Mouse (Mus musculus): ENCODE measurements around the gene Olfml2a. TPM values are rescaled to one million over a fixed set of nuclear protein-coding genes. Genes with fewer than 3 reads are reported as not detected.

The Olfml2a gene
- total and polyA plus RNA-seq, 3 experiments, result 0.05 TPM; not detected in 2

DNA sequence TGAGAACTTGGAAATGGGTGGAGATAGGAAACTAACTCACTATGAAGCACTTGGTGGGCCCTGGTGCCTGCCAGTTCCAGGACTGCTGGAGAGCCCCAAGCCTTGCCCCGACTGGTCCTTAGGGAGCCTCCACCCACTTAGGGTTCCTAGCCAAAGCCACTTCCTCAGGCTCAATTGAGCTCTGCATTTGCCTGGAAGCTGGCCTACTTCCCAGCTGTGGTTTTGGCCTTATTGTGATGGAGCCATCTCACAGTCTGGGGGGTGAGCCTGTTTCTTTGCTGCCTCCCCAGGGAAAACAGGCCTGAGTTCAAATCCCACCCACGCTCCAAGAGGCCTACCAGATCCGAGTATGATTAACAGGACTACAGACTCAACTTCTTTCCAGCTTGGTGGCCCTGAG lies 54.8 kb downstream of the Olfml2a start:
- Histone ChIP-seq H3K4me3 (ENCODE audit: low read depth, low read length) (no peak overlapping the region), H3K9me3 (replicated peaks) (peaks cover 9% of the 10 kb centered on the region), H3K36me3 (replicated peaks) (no peaks in the 10 kb centered on the region), H3K4me1 (ENCODE audit: insufficient read depth, low read depth, low read length) (peaks cover 8% of the 10 kb centered on the region), H3K27me3 (ENCODE audit: insufficient read depth, low read length) (peaks cover 24% of the 10 kb centered on the region)
- no peak for TF ChIP-seq TAL1 (conservative IDR thresholded peaks at IDR 0.05; ENCODE audit: low read depth, low read length)
- TF ChIP-seq POLR2AphosphoS5 (IDR thresholded peaks at IDR 0.05; ENCODE audit: insufficient replicate concordance, low read depth, low read length), result no peak
- no peak for TF ChIP-seq CTCF (IDR thresholded peaks at IDR 0.05; ENCODE audit: low read depth, low read length)
- TF ChIP-seq GATA2 (IDR thresholded peaks at IDR 0.05; ENCODE audit: borderline replicate concordance, low read depth, low read length), result no peak
- TF ChIP-seq GATA1 (IDR thresholded peaks at IDR 0.05; ENCODE audit: borderline replicate concordance, low read length), result no peak
- ATAC-seq (ENCODE audit: extremely low read depth, insufficient number of reproducible peaks, low FRiP score, poor library complexity, severe bottlenecking) (no peak), DNase-seq (ENCODE audit: low spot score) (no peak)

DNA sequence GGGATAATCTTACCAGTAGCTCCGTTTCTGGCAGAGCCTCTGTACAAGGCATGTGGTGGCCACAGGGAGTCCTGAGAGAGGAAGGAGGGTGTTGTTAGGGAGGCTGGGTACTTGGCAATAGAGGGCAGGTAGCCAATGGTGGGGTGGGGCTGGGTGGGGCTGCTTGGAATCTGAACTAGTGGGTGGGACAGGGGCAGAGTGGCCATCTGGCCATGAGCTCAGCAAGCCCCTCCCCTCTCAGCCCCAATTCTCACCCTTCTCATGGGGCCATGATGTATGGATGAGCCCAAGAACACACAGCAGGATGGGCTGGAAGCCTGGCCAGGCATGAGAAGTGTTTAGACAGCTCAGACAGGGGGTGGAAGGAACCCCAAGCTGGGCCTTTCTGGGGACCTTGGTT lies 55.6 kb downstream of the Olfml2a start:
- no peaks in the 10 kb centered on the region for H3K36me3 ChIP-seq (replicated peaks)
- ATAC-seq (ENCODE audit: extremely low read depth, insufficient number of reproducible peaks, low FRiP score, poor library complexity, severe bottlenecking), result no peak
- no peak for DNase-seq (ENCODE audit: low spot score)
- no peak overlapping the region for H3K4me3 ChIP-seq (ENCODE audit: low read depth, low read length)
- peaks cover 25% of the 10 kb centered on the region for H3K27me3 ChIP-seq (ENCODE audit: insufficient read depth, low read length)
- TF ChIP-seq POLR2AphosphoS5 (IDR thresholded peaks at IDR 0.05; ENCODE audit: insufficient replicate concordance, low read depth, low read length), result no peak
- TF ChIP-seq GATA2 (IDR thresholded peaks at IDR 0.05; ENCODE audit: borderline replicate concordance, low read depth, low read length), result no peak
- no peak for TF ChIP-seq TAL1 (conservative IDR thresholded peaks at IDR 0.05; ENCODE audit: low read depth, low read length)
- no peak for TF ChIP-seq CTCF (IDR thresholded peaks at IDR 0.05; ENCODE audit: low read depth, low read length)
- TF ChIP-seq GATA1 (IDR thresholded peaks at IDR 0.05; ENCODE audit: borderline replicate concordance, low read length), result no peak
- H3K9me3 ChIP-seq (replicated peaks), result peaks cover 9% of the 10 kb centered on the region
- H3K4me1 ChIP-seq (ENCODE audit: insufficient read depth, low read depth, low read length), result peaks cover 12% of the 10 kb centered on the region

DNA sequence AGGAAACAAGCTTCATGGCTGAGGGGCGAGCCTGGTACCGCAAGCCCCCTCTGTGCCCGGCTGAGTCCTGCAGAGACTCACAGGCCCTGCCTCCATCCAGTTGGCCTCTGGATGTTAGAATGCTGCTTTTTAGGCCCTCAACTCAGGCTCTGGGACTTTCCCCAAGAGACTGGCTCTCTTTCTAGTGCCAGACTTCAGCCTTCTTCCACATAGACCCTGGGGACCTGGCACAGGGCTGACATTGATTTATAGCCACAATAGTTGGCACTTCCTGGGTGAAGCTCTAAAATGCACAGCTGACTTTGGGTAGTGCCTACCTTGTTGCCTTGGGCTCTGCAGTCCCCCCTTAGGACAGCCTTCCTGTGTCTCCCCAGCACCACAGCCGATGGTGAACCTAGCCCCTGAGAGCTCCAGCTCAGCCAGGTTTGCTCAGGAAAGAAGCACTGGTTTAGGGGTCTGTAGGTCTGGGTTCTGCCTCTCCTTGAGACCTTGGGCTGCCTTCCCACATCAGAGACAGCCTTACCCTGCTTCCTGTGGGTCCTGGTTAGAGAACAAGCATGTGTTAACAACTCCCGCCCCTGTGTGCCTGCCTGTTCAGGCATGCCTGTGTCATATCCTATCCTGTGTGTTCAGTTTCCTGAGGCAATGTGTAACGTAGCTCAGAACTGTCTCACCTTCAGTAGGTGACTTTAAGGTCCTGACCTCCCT lies 56.2 kb downstream of the Olfml2a start:
- no peak for DNase-seq (ENCODE audit: low spot score)
- H3K4me3 ChIP-seq (ENCODE audit: low read depth, low read length), result no peak overlapping the region
- TF ChIP-seq GATA1 (IDR thresholded peaks at IDR 0.05; ENCODE audit: borderline replicate concordance, low read length), result no peak
- TF ChIP-seq CTCF (IDR thresholded peaks at IDR 0.05; ENCODE audit: low read depth, low read length), result no peak
- no peak for TF ChIP-seq POLR2AphosphoS5 (IDR thresholded peaks at IDR 0.05; ENCODE audit: insufficient replicate concordance, low read depth, low read length)
- no peak for TF ChIP-seq GATA2 (IDR thresholded peaks at IDR 0.05; ENCODE audit: borderline replicate concordance, low read depth, low read length)
- peaks cover 25% of the 10 kb centered on the region for H3K27me3 ChIP-seq (ENCODE audit: insufficient read depth, low read length)
- no peak for ATAC-seq (ENCODE audit: extremely low read depth, insufficient number of reproducible peaks, low FRiP score, poor library complexity, severe bottlenecking)
- peaks cover 9% of the 10 kb centered on the region for H3K9me3 ChIP-seq (replicated peaks)
- H3K36me3 ChIP-seq (replicated peaks), result no peaks in the 10 kb centered on the region
- peaks cover 12% of the 10 kb centered on the region for H3K4me1 ChIP-seq (ENCODE audit: insufficient read depth, low read depth, low read length)

DNA sequence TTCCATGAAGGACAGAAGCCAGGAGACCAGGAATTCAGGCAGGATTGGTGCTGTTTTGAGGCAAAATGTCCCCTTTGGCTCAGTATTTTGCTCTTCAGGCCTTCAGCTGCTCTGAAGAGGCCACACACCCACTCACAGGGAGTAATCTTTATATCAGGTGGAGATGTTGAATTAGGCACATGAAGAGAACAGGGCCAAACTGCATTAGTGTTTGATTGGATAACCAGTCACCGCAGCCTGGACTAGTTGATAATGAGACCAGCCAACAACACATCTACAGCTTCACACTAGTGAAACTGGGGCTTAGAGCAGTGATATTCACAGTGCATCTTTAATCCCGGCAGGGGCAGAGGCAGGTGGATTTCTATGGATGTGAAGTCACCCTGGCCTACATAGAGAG lies 57.2 kb downstream of the Olfml2a start:
- peaks cover 3% of the 10 kb centered on the region for H3K9me3 ChIP-seq (replicated peaks)
- no peaks in the 10 kb centered on the region for H3K36me3 ChIP-seq (replicated peaks)
- no peak overlapping the region for H3K4me3 ChIP-seq (ENCODE audit: low read depth, low read length)
- no peak for DNase-seq (ENCODE audit: low spot score)
- TF ChIP-seq TAL1 (conservative IDR thresholded peaks at IDR 0.05; ENCODE audit: low read depth, low read length) (no peak), POLR2AphosphoS5 (IDR thresholded peaks at IDR 0.05; ENCODE audit: insufficient replicate concordance, low read depth, low read length) (no peak), GATA2 (IDR thresholded peaks at IDR 0.05; ENCODE audit: borderline replicate concordance, low read depth, low read length) (no peak), CTCF (IDR thresholded peaks at IDR 0.05; ENCODE audit: low read depth, low read length) (no peak), GATA1 (IDR thresholded peaks at IDR 0.05; ENCODE audit: borderline replicate concordance, low read length) (no peak)
- no peak for ATAC-seq (ENCODE audit: extremely low read depth, insufficient number of reproducible peaks, low FRiP score, poor library complexity, severe bottlenecking)
- peaks cover 12% of the 10 kb centered on the region for H3K4me1 ChIP-seq (ENCODE audit: insufficient read depth, low read depth, low read length)
- peaks cover 23% of the 10 kb centered on the region for H3K27me3 ChIP-seq (ENCODE audit: insufficient read depth, low read length)

DNA sequence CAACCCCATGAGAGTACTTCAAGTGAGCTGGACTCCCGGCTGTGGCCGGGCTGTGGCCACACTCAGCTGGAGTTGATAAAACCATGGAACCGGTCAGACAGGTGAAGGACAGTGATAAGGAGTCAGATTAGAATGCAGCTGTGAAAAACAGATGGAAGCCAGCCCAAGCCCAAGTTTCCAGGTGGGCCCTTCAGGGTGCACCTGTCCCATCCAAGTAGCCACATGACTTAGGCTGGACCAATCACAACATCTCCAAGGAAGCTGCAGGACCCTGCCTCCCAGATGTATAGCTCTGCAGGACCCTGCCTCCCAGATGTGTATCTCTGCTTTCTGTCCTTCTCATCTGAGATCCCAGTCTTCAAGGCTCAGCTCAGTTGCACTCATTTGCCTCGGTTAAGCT lies 60.2 kb downstream of the Olfml2a start:
- Histone ChIP-seq H3K27me3 (ENCODE audit: insufficient read depth, low read length) (peaks cover 17% of the 10 kb centered on the region), H3K4me3 (ENCODE audit: low read depth, low read length) (no peak overlapping the region), H3K4me1 (ENCODE audit: insufficient read depth, low read depth, low read length) (peaks cover 16% of the 10 kb centered on the region), H3K36me3 (replicated peaks) (no peaks in the 10 kb centered on the region), H3K9me3 (replicated peaks) (no peaks in the 10 kb centered on the region)
- no peak for DNase-seq (ENCODE audit: low spot score)
- ATAC-seq (ENCODE audit: extremely low read depth, insufficient number of reproducible peaks, low FRiP score, poor library complexity, severe bottlenecking), result no peak
- TF ChIP-seq TAL1 (conservative IDR thresholded peaks at IDR 0.05; ENCODE audit: low read depth, low read length) (no peak), GATA1 (IDR thresholded peaks at IDR 0.05; ENCODE audit: borderline replicate concordance, low read length) (no peak)

DNA sequence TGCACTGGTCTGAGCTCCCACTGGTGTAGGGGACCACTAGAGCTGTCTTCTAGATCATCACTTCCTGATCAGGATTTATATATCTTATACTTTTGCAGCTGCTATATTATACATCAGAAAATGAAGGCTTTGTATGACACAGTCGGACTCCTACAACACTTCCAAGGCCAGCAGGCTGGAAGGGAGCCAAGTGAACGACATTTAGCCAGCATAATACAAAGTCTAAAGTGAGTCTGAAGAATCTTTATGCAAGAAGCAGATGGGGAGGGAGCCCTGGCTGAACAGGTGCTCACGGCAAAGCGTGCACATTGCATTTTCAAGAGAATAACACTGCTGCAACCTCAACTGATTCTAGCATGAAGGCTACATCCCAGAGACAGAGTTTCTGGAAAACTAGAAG lies 60.7 kb downstream of the Olfml2a start:
- TF ChIP-seq GATA1 (IDR thresholded peaks at IDR 0.05; ENCODE audit: borderline replicate concordance, low read length), result no peak
- TF ChIP-seq TAL1 (conservative IDR thresholded peaks at IDR 0.05; ENCODE audit: low read depth, low read length), result no peak
- TF ChIP-seq POLR2AphosphoS5 (IDR thresholded peaks at IDR 0.05; ENCODE audit: insufficient replicate concordance, low read depth, low read length), result no peak
- TF ChIP-seq GATA2 (IDR thresholded peaks at IDR 0.05; ENCODE audit: borderline replicate concordance, low read depth, low read length), result no peak
- TF ChIP-seq CTCF (IDR thresholded peaks at IDR 0.05; ENCODE audit: low read depth, low read length), result no peak
- Histone ChIP-seq H3K4me3 (ENCODE audit: low read depth, low read length) (no peak overlapping the region), H3K36me3 (replicated peaks) (no peaks in the 10 kb centered on the region), H3K9me3 (replicated peaks) (no peaks in the 10 kb centered on the region), H3K27me3 (ENCODE audit: insufficient read depth, low read length) (peaks cover 17% of the 10 kb centered on the region), H3K4me1 (ENCODE audit: insufficient read depth, low read depth, low read length) (peaks cover 21% of the 10 kb centered on the region)
- ATAC-seq (ENCODE audit: extremely low read depth, insufficient number of reproducible peaks, low FRiP score, poor library complexity, severe bottlenecking) (no peak), DNase-seq (ENCODE audit: low spot score) (no peak)

Measured in G1E (cell line).